Mouse (Mus musculus) liver, embryonic 14.5 days (tissue): ENCODE results near the gene Lrrc4c.

Experiments used
- CTCF ChIP-seq: IDR thresholded peaks from 2 replicates; pipeline ENCODE4 v1.5.1; 2016; ENCODE audit warnings: antibody characterized with exemption, low read depth, control low read depth
- EP300 ChIP-seq: IDR thresholded peaks from 2 replicates; pipeline ENCODE4 v1.6.1; 2016; ENCODE audit warnings: antibody characterized with exemption, low read depth

DNA sequence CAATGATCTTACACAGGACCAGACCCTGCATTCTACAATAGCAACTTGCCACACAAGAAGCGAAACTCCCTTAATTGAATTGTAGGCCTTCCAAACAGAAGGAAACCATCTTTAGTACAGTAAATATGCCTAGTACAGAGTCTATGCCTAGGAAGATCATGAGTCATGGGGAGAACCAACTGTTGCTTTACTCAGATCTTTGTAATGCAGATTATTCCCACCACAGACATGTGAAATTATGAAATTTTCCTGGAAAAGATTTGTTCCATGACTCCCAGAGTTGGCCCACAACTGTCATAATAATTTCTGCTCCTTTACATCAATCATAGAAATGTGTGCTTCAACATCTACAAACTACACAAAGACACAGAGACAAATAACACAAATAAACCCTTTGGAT lies 1116.2 kb downstream of the Lrrc4c start:
- TF ChIP-seq CTCF, result no peak
- TF ChIP-seq EP300, result no peak
